Mouse (Mus musculus) limb, embryonic 14.5 days (tissue): ENCODE data around the gene Raver2. TPM values are rescaled to one million over a fixed set of nuclear protein-coding genes. Genes with fewer than 3 reads are reported as not detected.

Source experiments
- ATAC-seq: fragments of 200-750 bp; cut with Nextera tagmentation; 2 replicates; pipeline ENCODE4 v1.8.0; 2017; ENCODE audit warnings: low read depth, moderate number of reproducible peaks, moderate TSS enrichment; ENCODE audit not compliant: low FRiP score
- DNase-seq: peaks from one replicate; pipeline ENCODE4 v3.0.0-alpha.2; 2015; ENCODE audit warnings: low spot score
- H3K27ac ChIP-seq: fragments of 300-500 bp; sonication (generic); replicated peaks from 2 replicates; pipeline ENCODE4 v1.5.1; 2014; ENCODE audit warnings: low read depth, mild to moderate bottlenecking, low read length, moderate library complexity, mixed read lengths
- H3K27me3 ChIP-seq: fragments of 300-500 bp; sonication (generic); 2 replicates; pipeline ENCODE4 v1.6.1; 2014; ENCODE audit warnings: low read length, mixed read lengths; ENCODE audit not compliant: control insufficient read depth, insufficient read depth
- H3K36me3 ChIP-seq: fragments of 300-500 bp; sonication (generic); 2 replicates; pipeline ENCODE4 v1.6.1; 2014; ENCODE audit warnings: mild to moderate bottlenecking, low read length, moderate library complexity, mixed read lengths; ENCODE audit not compliant: control insufficient read depth, insufficient read depth
- H3K4me1 ChIP-seq: fragments of 300-500 bp; sonication (generic); 2 replicates; pipeline ENCODE4 v1.6.1; 2014; ENCODE audit warnings: antibody characterized with exemption, low read length, mixed read lengths; ENCODE audit not compliant: control insufficient read depth, insufficient read depth
- H3K4me2 ChIP-seq: fragments of 300-500 bp; sonication (generic); replicated peaks from 2 replicates; pipeline ENCODE4 v1.6.1; 2014; ENCODE audit warnings: low read depth, mild to moderate bottlenecking, low read length, moderate library complexity; ENCODE audit not compliant: severe bottlenecking
- H3K4me3 ChIP-seq: fragments of 300-500 bp; sonication (generic); replicated peaks from 2 replicates; pipeline ENCODE4 v1.5.1; 2014; ENCODE audit warnings: low read length
- H3K9ac ChIP-seq: fragments of 300-500 bp; sonication (generic); 2 replicates; pipeline ENCODE4 v1.6.1; 2014; ENCODE audit warnings: mild to moderate bottlenecking, low read depth, low read length, moderate library complexity; ENCODE audit not compliant: severe bottlenecking
- H3K9me3 ChIP-seq: fragments of 300-500 bp; sonication (generic); 2 replicates; pipeline ENCODE4 v1.6.1; 2016; ENCODE audit warnings: low read length; ENCODE audit not compliant: control insufficient read depth
- POLR2A ChIP-seq: fragments of 200-500 bp; IDR thresholded peaks from 2 replicates; pipeline ENCODE4 v1.8.0; 2012; ENCODE audit warnings: inconsistent platforms, mild to moderate bottlenecking, moderate library complexity, borderline replicate concordance; ENCODE audit not compliant: insufficient read depth, insufficient read length; ENCODE audit errors: extremely low read depth
- WGBS: fragments of 180-500 bp; shearing (Covaris S2); extraction: QIAGEN DNeasy Blood & Tissue Kit; methylation state at CpG from one replicate; pipeline ENCODE4 v1.1.7; 2014; 5-methylcytosine and 5-hydroxymethylcytosine counted together
- polyA plus RNA-seq, 2 experiments: library from polyadenylated mRNA; depleted of rRNA in 1 of 2; stranded (reverse) in 1 of 2; unstranded in 1 of 2; fragments of >200 nt; fragmentation: Nextera tagmentation in 1 of 2; extraction: Ambion mirVana in 1 of 2; gene quantifications; 2 replicates each; pipeline versions ENCODE4 v1.2.1 to v1.2.3; 2012 to 2014

Raver2 gene
- polyA plus RNA-seq, 2 experiments, result 16.5 to 23.8 TPM

- no peaks in the 10 kb centered on the region; the same call in 1 of the 2 replicates for H3K4me1 ChIP-seq
- H3K27me3 ChIP-seq, result no peaks in the 10 kb centered on the region
- no peak for ATAC-seq
- TF ChIP-seq POLR2A, result no peak
- H3K4me3 ChIP-seq, result no peak overlapping the region
- WGBS, result 62% methylated on average over 5 of the region's 5 CpGs
- no peak for DNase-seq
- no peak overlapping the region for H3K9ac ChIP-seq
- no peak overlapping the region for H3K27ac ChIP-seq
- no peaks in the 10 kb centered on the region for H3K9me3 ChIP-seq
- no peak overlapping the region for H3K4me2 ChIP-seq
- peaks cover 13% of the 10 kb centered on the region for H3K36me3 ChIP-seq
These were observed 73.0 kb downstream of the Raver2 start for GRCm38 (mm10) chr4:101141768-101142167.

- Histone ChIP-seq H3K4me3 (no peak overlapping the region), H3K27me3 (no peaks in the 10 kb centered on the region), H3K27ac (no peak overlapping the region), H3K4me1 (no peaks in the 10 kb centered on the region; the same call in 1 of the 2 replicates), H3K9me3 (no peaks in the 10 kb centered on the region), H3K36me3 (peaks cover 17% of the 10 kb centered on the region), H3K4me2 (no peak overlapping the region), H3K9ac (no peak overlapping the region)
- no peak for DNase-seq
- ATAC-seq, result no peak
- no peak for TF ChIP-seq POLR2A
- 80% methylated on average over 4 of the region's 4 CpGs for WGBS
These were observed 75.1 kb downstream of the Raver2 start for GRCm38 (mm10) chr4:101143901-101144300.

- peaks cover 22% of the 10 kb centered on the region for H3K36me3 ChIP-seq
- ATAC-seq, result no peak
- no peaks in the 10 kb centered on the region; the same call in 1 of the 2 replicates for H3K4me1 ChIP-seq
- no peak overlapping the region for H3K27ac ChIP-seq
- WGBS, result 66% methylated on average over 4 of the region's 4 CpGs
- H3K4me2 ChIP-seq, result no peak overlapping the region
- H3K27me3 ChIP-seq, result no peaks in the 10 kb centered on the region
- no peak for DNase-seq
- H3K9me3 ChIP-seq, result no peaks in the 10 kb centered on the region
- no peak overlapping the region for H3K9ac ChIP-seq
- no peak overlapping the region for H3K4me3 ChIP-seq
- TF ChIP-seq POLR2A, result no peak
These were observed 75.6 kb downstream of the Raver2 start for GRCm38 (mm10) chr4:101144361-101144760.

GRCm38 (mm10) chr4:101144790-101145189 lies 76.0 kb downstream of the Raver2 start:
- ATAC-seq, result no peak
- Histone ChIP-seq H3K9ac (no peak overlapping the region), H3K36me3 (peaks cover 23% of the 10 kb centered on the region), H3K4me3 (no peak overlapping the region), H3K27ac (no peak overlapping the region), H3K9me3 (no peaks in the 10 kb centered on the region), H3K27me3 (no peaks in the 10 kb centered on the region), H3K4me2 (no peak overlapping the region), H3K4me1 (no peaks in the 10 kb centered on the region; the same call in 1 of the 2 replicates)
- no peak for DNase-seq
- TF ChIP-seq POLR2A, result no peak
- 91% methylated on average over 7 of the region's 7 CpGs for WGBS

GRCm38 (mm10) chr4:101146047-101146745 lies 77.4 kb downstream of the Raver2 start:
- Histone ChIP-seq H3K4me3 (no peak overlapping the region), H3K9ac (no peak overlapping the region), H3K4me1 (no peaks in the 10 kb centered on the region; the same call in 1 of the 2 replicates), H3K27ac (no peak overlapping the region), H3K9me3 (no peaks in the 10 kb centered on the region), H3K27me3 (no peaks in the 10 kb centered on the region), H3K36me3 (peaks cover 28% of the 10 kb centered on the region), H3K4me2 (no peak overlapping the region)
- DNase-seq (peak; percentile 93), ATAC-seq (peak; percentile 60)
- WGBS, result 27% methylated on average over 9 of the region's 9 CpGs
- TF ChIP-seq POLR2A, result no peak
